Mouse (Mus musculus) limb, embryonic 10.5 days (tissue): Measurements from ENCODE around the gene Gm14851. TPM values are rescaled to one million over a fixed set of nuclear protein-coding genes. Genes with fewer than 3 reads are reported as not detected.
"Not testable (repeated sequence)": the region's sequence is repeated elsewhere in the genome, so short reads cannot be mapped to it uniquely, and the experiment has no call there.

Source experiments
- DNase-seq: peaks from one replicate; pipeline ENCODE4 v3.0.0-alpha.2; 2017; ENCODE audit warnings: low spot score
- H3K27ac ChIP-seq: fragments of 300-500 bp; sonication (generic); 2 replicates; pipeline ENCODE4 v1.5.1; 2016; ENCODE audit warnings: mild to moderate bottlenecking
- H3K27me3 ChIP-seq: fragments of 300-500 bp; sonication (generic); 2 replicates; pipeline ENCODE4 v1.6.1; 2016; ENCODE audit warnings: low read depth, mild to moderate bottlenecking; ENCODE audit not compliant: poor library complexity, severe bottlenecking
- H3K36me3 ChIP-seq: fragments of 300-500 bp; sonication (generic); 2 replicates; pipeline ENCODE4 v1.6.1; 2016; ENCODE audit warnings: mild to moderate bottlenecking, moderate library complexity
- H3K4me1 ChIP-seq: fragments of 300-500 bp; sonication (generic); 2 replicates; pipeline ENCODE4 v1.6.1; 2016
- H3K4me3 ChIP-seq: fragments of 300-500 bp; sonication (generic); 2 replicates; pipeline ENCODE4 v1.5.1; 2016; ENCODE audit warnings: mild to moderate bottlenecking, moderate library complexity
- H3K9me3 ChIP-seq: fragments of 300-500 bp; sonication (generic); replicated peaks from 2 replicates; pipeline ENCODE4 v1.6.1; 2016; ENCODE audit warnings: mild to moderate bottlenecking
- WGBS: fragments of 180-500 bp; shearing (Covaris S2); methylation state at CpG from one replicate; pipeline ENCODE4 v1.1.7; 2016; 5-methylcytosine and 5-hydroxymethylcytosine counted together
- polyA plus RNA-seq: library from polyadenylated mRNA; unstranded; fragments of >200 nt; fragmentation: Nextera tagmentation; extraction: Ambion mirVana; gene quantifications from 2 replicates; pipeline ENCODE4 v1.2.1, GENCODE M21; 2016

Gene Gm14851
- not detected in 2 replicates for polyA plus RNA-seq

DNA sequence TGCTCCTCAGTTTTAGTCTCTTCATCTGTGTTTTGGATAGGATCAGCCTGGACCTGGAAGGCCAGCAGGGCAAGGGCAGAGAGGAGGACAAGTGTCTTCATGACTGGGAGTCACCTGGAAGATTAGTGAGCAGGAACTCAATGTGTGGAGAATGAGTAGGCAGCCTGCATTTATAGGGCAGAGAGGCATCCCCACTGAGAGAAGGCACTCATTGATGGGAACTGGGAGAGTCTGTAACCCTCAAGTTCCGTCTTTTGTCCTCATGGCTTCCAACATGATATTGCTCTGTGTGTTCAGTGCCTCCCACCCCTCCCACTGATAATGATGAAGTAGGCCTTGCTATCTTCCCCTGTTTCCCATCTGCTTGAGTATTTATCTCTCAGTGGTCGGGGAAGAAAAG is at the start of gene Gm14851:
TSS of gene Gm14851 (minus strand) at position 101 of the 400 bp plus-strand sequence.
- WGBS, result no CpG with 5 or more reads among the region's 2 CpGs
- not testable (repeated sequence) for H3K27ac ChIP-seq, DNase-seq, H3K9me3 ChIP-seq, H3K27me3 ChIP-seq, H3K4me1 ChIP-seq, H3K36me3 ChIP-seq, H3K4me3 ChIP-seq

DNA sequence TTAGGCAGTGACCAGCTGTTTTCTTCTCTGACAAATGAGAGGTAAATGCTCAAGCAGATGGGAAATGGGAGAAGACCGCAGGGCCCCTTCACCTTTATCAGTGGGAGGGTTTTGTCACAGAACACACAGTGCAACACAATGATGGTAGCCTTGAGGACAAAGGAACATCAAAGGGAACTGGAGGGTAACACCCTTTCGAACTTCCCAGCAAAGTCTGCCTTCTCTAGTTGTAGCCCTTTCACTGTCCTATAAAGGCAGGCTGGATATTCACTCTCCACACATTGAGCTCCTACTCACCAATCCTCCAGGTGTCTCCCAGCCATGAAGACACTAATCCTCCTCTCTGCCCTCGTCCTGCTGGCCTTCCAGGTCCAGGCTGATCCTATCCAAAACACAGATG is 38.5 kb upstream of the Gm14851 start, which contains the start of gene Defa30:
TSS of gene Defa30 (plus strand) at position 301 of the 400 bp plus-strand sequence.
- 71% methylated on average over 3 of the region's 3 CpGs for WGBS
- H3K27ac ChIP-seq, result not testable (repeated sequence)

DNA sequence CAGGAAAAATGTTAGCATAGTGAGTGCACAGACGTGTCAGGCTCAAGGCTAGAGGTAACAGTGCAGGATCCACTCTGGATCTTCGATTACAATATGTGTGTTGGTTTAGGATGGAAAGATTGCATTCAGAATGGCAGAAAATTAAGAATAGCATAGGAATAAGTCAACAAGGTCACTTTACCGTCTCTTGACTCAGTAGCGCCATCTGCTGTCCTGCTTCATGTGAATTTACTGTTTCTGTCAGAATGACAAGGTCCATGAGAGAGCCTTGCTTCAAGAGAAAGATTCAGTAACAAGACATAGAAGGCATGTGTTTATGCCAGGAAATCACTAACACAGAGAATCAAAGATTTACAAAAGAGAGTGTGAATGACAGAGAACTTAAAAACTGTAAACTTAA is 2.7 kb downstream of the Gm14851 start:
- WGBS, result 39% methylated on average over 4 of the region's 4 CpGs
- Histone ChIP-seq H3K36me3 (no peaks in the 10 kb centered on the region), H3K4me3 (no peak overlapping the region), H3K27ac (no peak overlapping the region), H3K4me1 (no peaks in the 10 kb centered on the region), H3K27me3 (no peaks in the 10 kb centered on the region), H3K9me3 (no peaks in the 10 kb centered on the region)
- DNase-seq, result no peak

More for the DNA sequence above, 38.5 kb upstream of the Gm14851 start, which contains the start of gene Defa30:
- not testable (repeated sequence) for H3K27me3 ChIP-seq, H3K36me3 ChIP-seq, H3K4me1 ChIP-seq, DNase-seq, H3K9me3 ChIP-seq, H3K4me3 ChIP-seq

DNA sequence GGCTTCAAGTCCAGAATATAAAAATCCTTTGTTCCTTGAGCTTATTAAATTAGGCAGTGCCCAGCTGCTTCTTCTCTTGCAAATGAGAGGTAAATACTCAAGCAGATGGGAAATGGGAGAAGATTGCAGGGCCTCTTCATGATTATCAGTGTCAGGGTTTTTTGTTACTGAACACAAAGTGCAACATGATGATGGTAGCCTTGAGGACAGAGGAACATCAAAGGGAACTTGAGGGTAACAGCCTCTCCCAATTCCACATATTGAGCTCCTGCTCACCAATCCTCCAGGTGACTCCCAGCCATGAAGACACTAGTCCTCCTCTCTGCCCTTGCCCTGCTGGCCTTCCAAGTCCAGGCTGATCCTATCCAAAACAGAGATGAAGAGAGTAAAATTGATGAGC is 11.7 kb downstream of the Gm14851 start, which contains the start of gene Defa25:
TSS of gene Defa25 (plus strand) at position 301 of the 400 bp plus-strand sequence.
- DNase-seq, H3K36me3 ChIP-seq, H3K4me1 ChIP-seq, H3K9me3 ChIP-seq, H3K27me3 ChIP-seq, H3K4me3 ChIP-seq, H3K27ac ChIP-seq: not testable (repeated sequence)

DNA sequence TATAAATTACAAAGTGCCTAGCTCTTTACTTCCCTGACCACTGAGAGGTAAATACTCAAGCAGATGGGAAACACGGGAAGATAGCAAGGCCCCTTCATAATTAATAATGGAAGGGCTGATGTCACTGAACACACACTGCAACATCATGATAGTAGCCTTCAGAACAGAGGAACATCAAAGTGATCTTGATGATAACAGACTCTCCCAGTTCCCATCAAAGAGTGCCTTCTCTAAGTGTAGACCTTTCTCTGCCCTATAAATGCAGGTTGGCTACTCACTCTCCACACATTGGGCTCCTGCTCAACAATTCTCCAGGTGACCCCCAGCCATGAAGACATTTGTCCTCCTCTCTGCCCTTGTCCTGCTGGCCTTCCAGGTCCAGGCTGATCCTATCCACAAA is 31.1 kb downstream of the Gm14851 start, which contains the start of gene Defa35:
TSS of gene Defa35 (plus strand) at position 301 of the 400 bp plus-strand sequence.
- not testable (repeated sequence) for H3K4me3 ChIP-seq, H3K36me3 ChIP-seq, H3K27me3 ChIP-seq, H3K27ac ChIP-seq, H3K9me3 ChIP-seq, H3K4me1 ChIP-seq, DNase-seq
- WGBS, result 88% methylated on average over 1 of the region's 1 CpGs

DNA sequence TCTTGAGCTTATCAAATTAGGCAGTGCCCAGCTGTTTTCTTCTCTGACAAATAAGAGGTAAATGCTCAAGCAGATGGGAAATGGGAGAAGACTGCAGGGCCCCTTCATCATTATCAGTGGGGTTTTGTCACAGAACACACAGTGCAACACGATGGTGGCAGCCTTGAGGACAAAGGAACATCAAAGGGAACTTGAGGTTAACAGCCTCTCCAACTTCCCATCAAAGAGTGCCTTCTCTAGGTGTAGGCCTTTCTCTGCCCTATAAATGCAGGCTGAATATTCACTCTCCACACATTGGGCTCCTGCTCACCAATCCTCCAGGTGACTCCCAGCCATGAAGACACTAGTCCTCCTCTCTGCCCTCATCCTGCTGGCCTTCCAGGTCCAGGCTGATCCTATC is 41.1 kb downstream of the Gm14851 start, which contains the start of gene Defa23:
TSS of gene Defa23 (plus strand) at position 301 of the 400 bp plus-strand sequence.
- not testable (repeated sequence) for H3K4me1 ChIP-seq, H3K9me3 ChIP-seq

More for the DNA sequence above, 41.1 kb downstream of the Gm14851 start, which contains the start of gene Defa23:
- WGBS, result no CpG with 5 or more reads among the region's 1 CpGs
- not testable (repeated sequence) for H3K4me3 ChIP-seq, H3K27me3 ChIP-seq, H3K27ac ChIP-seq, DNase-seq, H3K36me3 ChIP-seq

Other genes starting within 250 kb of the Gm14851 start
- gene Defb33, start 203.4 kb downstream of the Gm14851 start, polyA plus RNA-seq, result not detected in 2 replicates
- not detected in 2 replicates for gene Gm15056, start 193.4 kb downstream of the Gm14851 start, polyA plus RNA-seq
- not detected in 2 replicates for gene Gm6040, start 174.0 kb downstream of the Gm14851 start, polyA plus RNA-seq
- not detected in 2 replicates for gene AY761185, start 151.3 kb downstream of the Gm14851 start, polyA plus RNA-seq
- not detected in 2 replicates for gene Defa21, start 70.5 kb downstream of the Gm14851 start, polyA plus RNA-seq
- gene Defa23, start 41.0 kb downstream of the Gm14851 start, polyA plus RNA-seq, result not detected in 2 replicates
- not detected in 2 replicates for gene Defa35, start 31.0 kb downstream of the Gm14851 start, polyA plus RNA-seq
- gene Defa25, start 11.6 kb downstream of the Gm14851 start, polyA plus RNA-seq, result not detected in 2 replicates
- not detected in 2 replicates for gene Defa30, start 38.6 kb upstream of the Gm14851 start, polyA plus RNA-seq
- gene Defa22, start 66.2 kb upstream of the Gm14851 start, polyA plus RNA-seq, result not detected in 2 replicates
- gene Defa31, start 95.6 kb upstream of the Gm14851 start, polyA plus RNA-seq, result not detected in 2 replicates
- gene Gm15293, start 105.5 kb upstream of the Gm14851 start, polyA plus RNA-seq, result not detected in 2 replicates
- not detected in 2 replicates for gene Gm15292, start 153.7 kb upstream of the Gm14851 start, polyA plus RNA-seq
- not detected in 2 replicates for gene Defa27, start 219.5 kb upstream of the Gm14851 start, polyA plus RNA-seq
- gene Defa29, start 231.0 kb upstream of the Gm14851 start, polyA plus RNA-seq, result not detected in 2 replicates